Mouse (Mus musculus) brain, embryonic 18.5 days (tissue): ENCODE data around the gene Uhrf1.
A peak's percentile ranks its signal among the peaks of the same experiment; 100 is the strongest.

Experiments
- DNase-seq: peaks from one replicate; pipeline ENCODE4 v3.0.0-alpha.2; 2012; ENCODE audit warnings: low read depth, low spot score

Gene Uhrf1

GRCm38 (mm10) chr17:56345364-56345763 lies 42.2 kb downstream of the Uhrf1 start:
- no peak for DNase-seq

- no peak for DNase-seq
Measured at GRCm38 (mm10) chr17:56348128-56348527, 45.0 kb downstream of the Uhrf1 start.

- DNase-seq: no peak
Measured at GRCm38 (mm10) chr17:56348586-56348985, 45.5 kb downstream of the Uhrf1 start.

- no peak for DNase-seq
Measured at GRCm38 (mm10) chr17:56350694-56351093, 47.6 kb downstream of the Uhrf1 start.

- DNase-seq: peak; percentile 60
Measured at GRCm38 (mm10) chr17:56356921-56357885, 54.1 kb downstream of the Uhrf1 start.

GRCm38 (mm10) chr17:56359183-56359725 lies 56.1 kb downstream of the Uhrf1 start:
- DNase-seq: no peak

GRCm38 (mm10) chr17:56359864-56360263 lies 56.7 kb downstream of the Uhrf1 start:
- DNase-seq: no peak

- no peak for DNase-seq
Measured at GRCm38 (mm10) chr17:56360451-56360850, 57.3 kb downstream of the Uhrf1 start.

GRCm38 (mm10) chr17:56361542-56361941 lies 58.4 kb downstream of the Uhrf1 start:
- DNase-seq: no peak

GRCm38 (mm10) chr17:56365791-56366673 lies 62.9 kb downstream of the Uhrf1 start:
- no peak for DNase-seq

- no peak for DNase-seq
Measured at GRCm38 (mm10) chr17:56368291-56368790, 65.2 kb downstream of the Uhrf1 start.

GRCm38 (mm10) chr17:56370090-56370489 lies 67.0 kb downstream of the Uhrf1 start:
- DNase-seq: no peak

GRCm38 (mm10) chr17:56371029-56371660 lies 68.0 kb downstream of the Uhrf1 start:
- no peak for DNase-seq

- no peak for DNase-seq
Measured at GRCm38 (mm10) chr17:56372109-56372508, 69.0 kb downstream of the Uhrf1 start.
